Mouse (Mus musculus) hindbrain, embryonic 15.5 days (tissue): Measurements from ENCODE around the gene Tent5b. TPM values are rescaled to one million over a fixed set of nuclear protein-coding genes. Genes with fewer than 3 reads are reported as not detected.
A peak's percentile ranks its signal among the peaks of the same experiment; 100 is the strongest.

Experiments
- ATAC-seq: fragments of 200-750 bp; cut with Nextera tagmentation; 2 replicates; pipeline ENCODE4 v1.8.0; 2017; ENCODE audit warnings: low read depth, moderate number of reproducible peaks, moderate TSS enrichment; ENCODE audit not compliant: low FRiP score
- H3K27ac ChIP-seq: fragments of 300-500 bp; sonication (generic); replicated peaks from 2 replicates; pipeline ENCODE4 v1.5.1; 2015; ENCODE audit warnings: mild to moderate bottlenecking, inconsistent platforms
- H3K27me3 ChIP-seq: fragments of 300-500 bp; sonication (generic); 2 replicates; pipeline ENCODE4 v1.6.1; 2015; ENCODE audit warnings: control low read depth, inconsistent platforms
- H3K36me3 ChIP-seq: fragments of 300-500 bp; sonication (generic); 2 replicates; pipeline ENCODE4 v1.6.1; 2015; ENCODE audit warnings: control low read depth, inconsistent platforms
- H3K4me1 ChIP-seq: fragments of 300-500 bp; sonication (generic); replicated peaks from 2 replicates; pipeline ENCODE4 v1.6.1; 2015; ENCODE audit warnings: control low read depth, inconsistent platforms
- H3K4me2 ChIP-seq: fragments of 300-500 bp; sonication (generic); 2 replicates; pipeline ENCODE4 v1.6.1; 2015; ENCODE audit warnings: moderate library complexity, mild to moderate bottlenecking, inconsistent platforms
- H3K4me3 ChIP-seq: fragments of 300-500 bp; sonication (generic); 2 replicates; pipeline ENCODE4 v1.5.1; 2015; ENCODE audit warnings: mild to moderate bottlenecking, inconsistent platforms
- H3K9ac ChIP-seq: fragments of 300-500 bp; sonication (generic); 2 replicates; pipeline ENCODE4 v1.6.1; 2015; ENCODE audit warnings: inconsistent platforms
- H3K9me3 ChIP-seq: fragments of 300-500 bp; sonication (generic); 2 replicates; pipeline ENCODE4 v1.6.1; 2016; ENCODE audit warnings: control low read depth, inconsistent platforms
- WGBS: fragments of 180-500 bp; shearing (Covaris S2); methylation state at CpG from one replicate; pipeline ENCODE4 v1.1.7; 2015; 5-methylcytosine and 5-hydroxymethylcytosine counted together
- polyA plus RNA-seq: library from polyadenylated mRNA; unstranded; fragments of >200 nt; fragmentation: Nextera tagmentation; extraction: Ambion mirVana; gene quantifications from 2 replicates; pipeline ENCODE4 v1.2.1, GENCODE M21; 2015

Tent5b gene
- 0.49 and 0.58 TPM in 2 replicates for polyA plus RNA-seq

DNA sequence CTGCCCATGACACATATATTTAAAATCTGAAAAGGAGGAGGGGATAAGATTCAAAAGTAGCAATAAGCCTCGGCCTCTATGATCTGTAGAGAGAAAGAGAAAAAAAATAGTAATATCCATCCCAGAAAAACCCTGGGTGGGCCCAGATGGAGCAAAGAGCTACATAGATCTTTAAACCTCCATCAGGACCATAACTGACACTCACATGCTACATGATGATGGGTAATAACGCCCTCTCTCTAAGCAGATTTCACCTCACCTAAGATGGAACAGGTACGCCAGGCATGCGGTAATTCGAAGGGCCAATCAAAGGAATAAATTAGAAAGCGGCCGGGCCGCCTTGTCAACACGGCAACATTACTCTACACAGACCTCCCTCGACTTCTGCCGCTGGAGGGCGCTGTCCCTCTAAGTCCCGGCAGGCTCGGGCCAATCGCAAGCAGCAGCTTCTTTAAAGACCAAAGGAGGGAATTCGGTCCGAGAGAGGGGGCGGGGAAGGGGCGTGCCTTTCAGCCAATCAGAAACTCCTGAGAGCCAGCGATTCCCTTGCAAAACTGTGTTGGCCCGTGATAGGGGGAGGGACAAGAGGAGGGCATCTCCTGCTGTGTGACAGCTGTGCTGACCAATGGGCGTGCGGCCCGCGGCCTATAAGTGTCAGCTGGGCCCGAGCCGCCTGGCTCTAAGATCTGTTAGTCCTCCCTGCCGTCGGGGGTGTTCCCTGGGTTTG is at the start of gene Tent5b:
Gene Tent5b, plus strand, starts transcription at position 675 of the 727 bp plus-strand sequence.
- ATAC-seq, result peak; percentile 97
- peak within 1 kb of the TSS; percentile 55 for H3K4me2 ChIP-seq
- H3K4me1 ChIP-seq, result peaks cover 9% of the 10 kb centered on the region
- H3K27ac ChIP-seq, result no peak within 1 kb of the TSS
- WGBS, result 2% methylated on average over 28 of the region's 29 CpGs
- no peak within 1 kb of the TSS for H3K9ac ChIP-seq
- no peaks in the 10 kb centered on the region for H3K36me3 ChIP-seq
- H3K9me3 ChIP-seq, result no peaks in the 10 kb centered on the region
- H3K4me3 ChIP-seq, result peak within 1 kb of the TSS; percentile 39
- peaks cover 30% of the 10 kb centered on the region for H3K27me3 ChIP-seq

DNA sequence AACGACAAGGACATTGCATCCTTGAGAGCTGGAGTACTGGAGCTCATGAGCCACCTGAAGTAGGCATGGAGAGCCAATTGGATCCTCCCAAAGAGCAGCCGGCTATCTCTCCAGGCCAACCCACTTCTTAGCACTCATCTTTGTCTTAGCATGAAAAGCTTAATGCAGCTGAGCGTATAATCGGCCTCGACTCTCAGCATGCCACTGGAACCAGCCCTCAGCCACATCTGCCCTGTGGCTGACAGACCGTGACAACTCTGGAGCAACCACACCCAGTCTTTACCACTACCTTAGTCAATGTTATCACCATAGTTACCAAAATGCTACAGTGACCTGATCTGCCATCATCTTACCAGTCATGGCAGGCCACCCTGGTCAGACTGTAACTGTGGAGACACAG is 48.4 kb upstream of the Tent5b start:
- H3K9me3 ChIP-seq, result no peaks in the 10 kb centered on the region
- no peak overlapping the region for H3K4me3 ChIP-seq
- no peaks in the 10 kb centered on the region for H3K27me3 ChIP-seq
- no peak; the same call in 1 of the 2 replicates for ATAC-seq
- peaks cover 9% of the 10 kb centered on the region for H3K4me1 ChIP-seq
- no peaks in the 10 kb centered on the region for H3K36me3 ChIP-seq
- no peak overlapping the region for H3K4me2 ChIP-seq
- WGBS, result 56% methylated on average over 6 of the region's 6 CpGs
- no peak overlapping the region for H3K27ac ChIP-seq
- H3K9ac ChIP-seq, result no peak overlapping the region

DNA sequence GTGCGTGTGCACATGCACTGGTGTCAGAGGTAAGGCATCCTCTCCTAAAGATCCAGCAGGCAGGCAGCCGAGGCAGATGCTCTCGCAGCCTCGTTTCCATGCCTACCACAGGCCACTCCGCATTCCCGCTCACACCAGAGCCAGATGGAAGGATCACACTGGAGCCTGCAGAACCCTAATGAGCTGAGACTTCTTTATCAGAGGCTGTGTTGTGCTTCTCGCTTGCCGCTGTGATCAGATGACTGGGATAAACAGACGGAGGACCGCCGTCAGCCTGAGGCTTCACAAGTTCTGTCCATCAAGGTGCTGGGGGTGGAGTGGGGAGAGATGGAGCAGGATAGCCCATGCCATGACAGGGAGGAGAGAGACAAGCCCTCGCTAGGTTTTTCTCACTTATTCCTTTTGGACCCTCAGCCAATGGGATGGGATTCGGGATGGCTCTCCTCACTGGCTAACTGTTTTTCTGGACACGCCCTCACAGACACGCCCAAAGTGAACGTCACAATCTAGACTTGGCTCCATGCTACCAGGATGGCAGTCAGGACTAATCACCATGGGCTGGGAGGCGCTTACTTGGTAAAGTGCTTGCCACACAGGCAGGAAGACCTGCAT is 47.3 kb upstream of the Tent5b start:
- Histone ChIP-seq H3K4me2 (peak overlapping the region; percentile 26), H3K4me1 (peaks cover 9% of the 10 kb centered on the region), H3K9ac (no peak overlapping the region), H3K27ac (peak overlapping the region; percentile 16), H3K9me3 (no peaks in the 10 kb centered on the region), H3K4me3 (0 out of 2 replicates have a peak overlapping the region, but pooled peaks have one; percentile 0), H3K27me3 (no peaks in the 10 kb centered on the region), H3K36me3 (no peaks in the 10 kb centered on the region)
- ATAC-seq, result peak; percentile 74
- WGBS, result 17% methylated on average over 17 of the region's 17 CpGs

DNA sequence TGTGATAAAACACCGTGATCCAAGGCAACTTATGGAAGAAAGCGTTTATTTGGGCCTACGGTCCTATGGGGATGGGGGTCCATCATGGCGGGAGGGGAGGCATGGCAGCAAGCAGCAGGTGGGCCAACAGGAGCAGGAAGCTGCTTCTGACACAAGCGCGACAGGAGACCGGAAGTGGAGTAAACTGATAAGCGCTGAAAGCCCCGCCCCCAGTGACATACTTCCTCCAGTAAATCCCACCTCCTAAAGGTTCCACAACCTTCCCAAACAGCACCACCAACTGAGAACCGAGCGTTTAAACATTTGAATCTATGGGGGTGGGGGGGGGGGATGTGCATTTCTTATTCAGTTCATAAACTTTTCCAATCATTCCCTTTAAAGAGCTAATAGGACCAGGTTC is 44.0 kb upstream of the Tent5b start:
- Histone ChIP-seq H3K9me3 (no peaks in the 10 kb centered on the region), H3K27me3 (no peaks in the 10 kb centered on the region), H3K27ac (no peak overlapping the region), H3K4me2 (no peak overlapping the region), H3K4me1 (peaks cover 22% of the 10 kb centered on the region), H3K9ac (no peak overlapping the region), H3K4me3 (no peak overlapping the region), H3K36me3 (no peaks in the 10 kb centered on the region)
- WGBS, result 94% methylated on average over 11 of the region's 11 CpGs
- no peak for ATAC-seq

DNA sequence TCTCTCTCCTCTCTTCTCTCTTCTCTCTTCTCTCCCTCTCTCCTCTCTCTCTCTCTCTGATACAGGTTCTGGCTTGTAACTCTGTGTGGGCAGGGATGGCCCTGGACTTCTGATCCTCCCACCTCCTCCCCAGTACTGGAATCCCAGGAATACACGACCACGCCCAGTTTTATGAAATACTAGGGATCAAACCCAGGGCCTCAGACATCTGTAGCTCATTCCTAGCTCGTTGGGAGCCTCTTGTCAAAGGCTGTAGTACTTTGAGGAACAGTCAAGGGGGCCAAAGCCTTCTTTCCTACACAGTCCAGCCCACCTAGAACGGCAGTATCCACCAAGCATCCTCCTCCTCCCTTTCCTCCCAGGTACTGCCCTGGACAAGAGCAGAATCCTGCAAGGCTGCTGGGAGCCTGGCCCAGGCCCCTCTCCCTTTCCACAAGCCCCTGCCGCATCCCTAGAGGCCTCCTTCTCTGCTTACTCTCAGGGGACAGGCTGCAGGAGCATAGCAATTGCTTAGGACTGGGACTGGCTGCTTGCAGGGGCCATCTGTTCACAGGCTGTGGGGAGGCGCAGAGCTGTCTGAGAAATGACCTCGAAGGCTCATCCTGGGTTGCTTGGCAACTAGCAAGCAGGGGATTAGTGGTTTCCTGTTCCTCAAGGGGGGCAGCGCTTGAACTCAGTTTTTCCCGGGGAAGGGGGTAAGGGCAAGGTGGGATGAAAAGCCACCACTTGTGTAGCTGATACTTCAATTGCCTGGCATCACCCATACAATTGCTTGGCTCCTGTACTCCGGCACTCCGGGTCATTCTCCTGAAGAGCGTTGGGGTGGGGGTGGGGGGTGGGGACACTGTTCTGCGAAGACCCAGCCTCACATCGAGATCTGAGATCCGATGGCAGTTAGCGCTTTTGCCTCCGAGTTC is 40.2 kb upstream of the Tent5b start:
- peak overlapping the region; percentile 20; the same call in 1 of the 2 replicates for H3K9ac ChIP-seq
- peak; percentile 87 for ATAC-seq
- no peaks in the 10 kb centered on the region for H3K36me3 ChIP-seq
- peaks cover 20% of the 10 kb centered on the region for H3K4me1 ChIP-seq
- peak overlapping the region; percentile 83 for H3K27ac ChIP-seq
- WGBS, result 12% methylated on average over 17 of the region's 17 CpGs
- H3K4me3 ChIP-seq, result no peak overlapping the region
- H3K27me3 ChIP-seq, result no peaks in the 10 kb centered on the region
- no peaks in the 10 kb centered on the region for H3K9me3 ChIP-seq
- H3K4me2 ChIP-seq, result peak overlapping the region; percentile 47

DNA sequence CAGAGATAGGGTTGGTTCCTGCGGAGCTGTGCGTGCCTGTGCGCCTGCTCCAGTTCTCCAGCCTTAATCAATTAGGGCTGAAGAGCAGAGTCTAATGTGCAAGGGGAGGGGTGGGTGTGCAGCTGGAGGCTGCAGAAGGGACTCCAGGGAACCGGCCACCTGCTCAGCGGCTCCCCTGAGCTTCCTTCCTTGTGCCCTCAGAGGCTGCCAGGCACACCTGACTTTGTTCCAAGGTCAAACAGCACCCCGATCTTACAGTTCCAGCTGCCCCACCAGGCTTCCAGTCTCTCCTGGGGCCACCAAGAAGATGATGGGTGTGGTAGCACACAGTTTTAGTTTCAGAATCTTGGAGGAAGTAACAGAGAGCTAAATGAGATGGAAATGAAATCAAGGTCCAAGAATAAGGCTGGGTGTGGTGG is 39.5 kb upstream of the Tent5b start:
- peak overlapping the region; percentile 47 for H3K4me2 ChIP-seq
- H3K9me3 ChIP-seq, result no peaks in the 10 kb centered on the region
- H3K27me3 ChIP-seq, result no peaks in the 10 kb centered on the region
- H3K36me3 ChIP-seq, result no peaks in the 10 kb centered on the region
- H3K4me3 ChIP-seq, result no peak overlapping the region
- WGBS, result 5% methylated on average over 6 of the region's 6 CpGs
- peak overlapping the region; percentile 83 for H3K27ac ChIP-seq
- no peak overlapping the region for H3K9ac ChIP-seq
- ATAC-seq, result peak; percentile 64
- peaks cover 20% of the 10 kb centered on the region for H3K4me1 ChIP-seq

DNA sequence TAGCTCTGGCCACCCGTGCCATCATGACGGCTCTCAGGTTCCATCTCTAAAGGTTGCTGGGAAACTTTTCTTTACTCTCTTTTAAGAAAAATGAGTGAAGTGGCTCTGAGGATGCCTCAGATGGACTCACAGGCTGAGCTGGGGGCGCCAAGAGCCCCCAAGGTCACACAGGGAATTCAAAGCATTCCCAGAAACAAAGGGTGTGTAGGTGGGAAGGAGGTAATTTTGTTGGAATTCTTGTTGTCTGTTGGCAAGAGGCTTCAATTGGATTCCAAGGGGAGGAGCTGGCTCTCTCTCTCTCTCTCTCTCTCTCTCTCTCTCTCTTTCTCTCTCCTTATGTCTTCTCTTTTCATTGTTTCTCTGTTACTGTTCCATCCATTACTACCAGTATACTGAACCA is 37.7 kb upstream of the Tent5b start:
- 29% methylated on average over 3 of the region's 3 CpGs for WGBS
- Histone ChIP-seq H3K4me2 (no peak overlapping the region), H3K9ac (no peak overlapping the region), H3K9me3 (no peaks in the 10 kb centered on the region), H3K4me3 (no peak overlapping the region), H3K4me1 (peaks cover 20% of the 10 kb centered on the region), H3K27ac (0 out of 2 replicates have a peak overlapping the region, but pooled peaks have one; percentile 5), H3K36me3 (no peaks in the 10 kb centered on the region), H3K27me3 (no peaks in the 10 kb centered on the region)
- no peak for ATAC-seq

DNA sequence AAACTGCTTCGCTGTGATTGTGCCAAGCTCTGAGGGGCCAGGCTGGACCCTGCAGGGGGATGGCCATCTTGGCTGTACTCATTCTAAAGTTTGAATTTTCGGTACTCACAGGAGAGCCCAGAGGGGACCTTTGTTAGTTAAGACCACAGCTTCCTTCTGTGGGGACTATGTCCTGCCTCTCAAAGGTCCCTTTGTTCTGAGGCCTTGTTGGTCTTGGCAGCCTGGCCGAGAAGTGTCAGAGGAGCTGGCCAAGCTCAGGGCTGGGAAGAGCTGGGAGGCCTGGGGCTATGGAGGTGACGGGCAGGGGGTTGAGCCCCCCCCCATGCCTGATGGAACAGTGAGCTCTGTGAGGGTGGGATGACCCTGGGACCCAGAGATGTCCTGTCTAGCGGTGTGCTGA is 36.8 kb upstream of the Tent5b start:
- no peaks in the 10 kb centered on the region for H3K36me3 ChIP-seq
- no peaks in the 10 kb centered on the region for H3K27me3 ChIP-seq
- H3K27ac ChIP-seq, result peak overlapping the region; percentile 65
- no peak overlapping the region for H3K4me2 ChIP-seq
- no peaks in the 10 kb centered on the region for H3K9me3 ChIP-seq
- H3K4me1 ChIP-seq, result peaks cover 20% of the 10 kb centered on the region
- ATAC-seq, result peak; percentile 82
- WGBS, result 38% methylated on average over 5 of the region's 5 CpGs
- H3K9ac ChIP-seq, result no peak overlapping the region
- H3K4me3 ChIP-seq, result no peak overlapping the region

DNA sequence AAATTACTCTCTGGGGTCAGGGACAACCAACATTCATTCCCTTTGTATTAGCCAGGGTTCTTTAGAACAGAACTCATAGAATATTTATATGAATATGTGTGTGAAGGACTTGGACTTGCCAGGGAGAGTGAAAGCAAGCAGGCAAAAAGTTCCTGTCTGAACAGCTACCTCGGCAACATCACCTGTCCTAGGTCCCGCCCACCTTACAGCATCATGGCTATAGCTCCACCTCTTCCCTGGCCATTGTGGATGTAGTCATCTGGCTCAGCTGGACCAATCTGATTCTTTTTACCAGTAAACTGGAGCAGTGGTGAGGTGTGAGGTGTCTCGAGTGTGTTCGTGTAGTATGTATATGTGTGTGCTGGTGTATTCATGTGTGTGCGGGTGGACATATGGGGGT is 34.2 kb upstream of the Tent5b start:
- Histone ChIP-seq H3K36me3 (no peaks in the 10 kb centered on the region), H3K4me3 (no peak overlapping the region), H3K9me3 (no peaks in the 10 kb centered on the region), H3K27me3 (no peaks in the 10 kb centered on the region), H3K27ac (no peak overlapping the region), H3K9ac (no peak overlapping the region), H3K4me1 (peaks cover 13% of the 10 kb centered on the region; the same call in 1 of the 2 replicates), H3K4me2 (no peak overlapping the region)
- no peak for ATAC-seq
- 92% methylated on average over 5 of the region's 5 CpGs for WGBS

DNA sequence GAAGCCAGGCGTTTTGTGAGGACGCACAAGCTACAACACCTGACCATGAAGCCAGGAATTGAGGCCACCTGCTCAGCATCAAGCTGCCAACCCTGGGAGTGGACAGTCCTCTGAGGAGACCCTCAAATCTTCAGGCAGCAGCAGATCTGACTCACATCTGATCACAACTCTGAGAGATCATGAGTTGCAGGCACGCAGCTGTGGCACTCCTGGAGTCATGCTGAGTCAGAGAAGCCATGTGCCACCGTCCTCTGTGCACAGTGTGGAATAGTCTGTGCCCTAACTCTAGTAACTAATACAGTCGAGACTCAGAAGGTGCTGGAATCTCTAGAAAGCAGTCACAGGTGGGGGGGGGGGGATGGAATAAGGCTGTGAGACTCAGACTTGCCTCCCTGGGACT is 32.6 kb upstream of the Tent5b start:
- H3K27me3 ChIP-seq, result no peaks in the 10 kb centered on the region
- H3K27ac ChIP-seq, result no peak overlapping the region
- 55% methylated on average over 5 of the region's 5 CpGs for WGBS
- H3K9me3 ChIP-seq, result no peaks in the 10 kb centered on the region
- H3K9ac ChIP-seq, result no peak overlapping the region
- no peak for ATAC-seq
- H3K4me1 ChIP-seq, result peaks cover 7% of the 10 kb centered on the region; the same call in 1 of the 2 replicates
- H3K36me3 ChIP-seq, result no peaks in the 10 kb centered on the region
- no peak overlapping the region for H3K4me3 ChIP-seq
- no peak overlapping the region for H3K4me2 ChIP-seq

DNA sequence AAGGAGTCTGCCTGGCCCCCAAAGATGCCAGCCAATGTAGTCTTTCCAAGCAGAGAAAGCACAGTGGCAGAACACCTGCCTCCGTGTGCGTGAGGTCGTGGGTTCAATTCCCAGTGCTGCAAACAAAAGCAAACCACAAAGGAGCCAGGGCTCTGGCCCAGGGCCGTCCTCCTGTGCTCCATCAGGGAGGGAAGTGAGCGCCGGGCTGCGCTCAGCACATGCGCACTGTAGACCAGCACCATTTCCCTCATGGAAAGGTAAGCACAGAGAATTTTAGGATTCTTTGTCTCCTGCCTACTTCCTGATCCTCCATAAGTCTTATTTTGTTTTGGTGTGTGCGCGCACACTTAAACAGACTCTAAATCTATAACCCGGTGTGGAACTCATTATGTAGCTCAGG is 32.0 kb upstream of the Tent5b start:
- WGBS, result 74% methylated on average over 11 of the region's 11 CpGs
- no peak for ATAC-seq
- peaks cover 7% of the 10 kb centered on the region; the same call in 1 of the 2 replicates for H3K4me1 ChIP-seq
- H3K9ac ChIP-seq, result no peak overlapping the region
- H3K4me3 ChIP-seq, result no peak overlapping the region
- H3K36me3 ChIP-seq, result no peaks in the 10 kb centered on the region
- H3K27ac ChIP-seq, result no peak overlapping the region
- H3K9me3 ChIP-seq, result no peaks in the 10 kb centered on the region
- H3K27me3 ChIP-seq, result no peaks in the 10 kb centered on the region
- H3K4me2 ChIP-seq, result no peak overlapping the region
